Mouse (Mus musculus): ENCODE data around the gene Hmcn2. TPM values are rescaled to one million over a fixed set of nuclear protein-coding genes. Genes with fewer than 3 reads are reported as not detected.

Gene Hmcn2
- polyA plus RNA-seq, 1 experiment from 2014 or later: 1.2 TPM

- Histone ChIP-seq H3K4me3 (no peak overlapping the region), H3K27me3 (no peaks in the 10 kb centered on the region), H3K27ac (no peak overlapping the region), H3K4me2 (no peak overlapping the region), H3K9me3 (no peaks in the 10 kb centered on the region), H3K9ac (no peak overlapping the region), H3K36me3 (no peaks in the 10 kb centered on the region), H3K4me1 (no peaks in the 10 kb centered on the region)
- ATAC-seq (ENCODE audit: borderline replicate concordance, extremely low read depth, low FRiP score, low TSS enrichment): no peak
- WGBS: 84% methylated on average over 5 of the region's 5 CpGs
Measured at GRCm38 (mm10) chr2:31284531-31284930, 29.7 kb upstream of the Hmcn2 start.

- no peak for ATAC-seq (ENCODE audit: borderline replicate concordance, extremely low read depth, low FRiP score, low TSS enrichment)
- Histone ChIP-seq H3K27ac (no peak overlapping the region), H3K9me3 (no peaks in the 10 kb centered on the region), H3K4me2 (no peak overlapping the region), H3K9ac (no peak overlapping the region), H3K36me3 (0 out of 2 replicates have a peak, but pooled peaks cover 3% of the 10 kb centered on the region), H3K4me1 (no peaks in the 10 kb centered on the region), H3K4me3 (no peak overlapping the region), H3K27me3 (no peaks in the 10 kb centered on the region)
- 11% methylated on average over 6 of the region's 6 CpGs for WGBS
Measured at GRCm38 (mm10) chr2:31291421-31291820, 22.8 kb upstream of the Hmcn2 start.

- 0% methylated on average over 4 of the region's 4 CpGs for WGBS
- no peak overlapping the region for H3K9ac ChIP-seq
Measured at GRCm38 (mm10) chr2:31294985-31295384, 19.2 kb upstream of the Hmcn2 start.

GRCm38 (mm10) chr2:31296395-31296794 lies 17.8 kb upstream of the Hmcn2 start:
- H3K27ac ChIP-seq: no peak overlapping the region
- 72% methylated on average over 6 of the region's 6 CpGs for WGBS
- no peaks in the 10 kb centered on the region for H3K27me3 ChIP-seq
- no peak overlapping the region for H3K4me2 ChIP-seq
- H3K4me1 ChIP-seq: no peaks in the 10 kb centered on the region
- H3K36me3 ChIP-seq: 0 out of 2 replicates have a peak, but pooled peaks cover 3% of the 10 kb centered on the region
- H3K9me3 ChIP-seq: no peaks in the 10 kb centered on the region
- ATAC-seq (ENCODE audit: borderline replicate concordance, extremely low read depth, low FRiP score, low TSS enrichment): no peak
- no peak overlapping the region for H3K4me3 ChIP-seq
- no peak overlapping the region for H3K9ac ChIP-seq

More at GRCm38 (mm10) chr2:31294985-31295384, 19.2 kb upstream of the Hmcn2 start:
- 0 out of 2 replicates have a peak, but pooled peaks cover 3% of the 10 kb centered on the region for H3K36me3 ChIP-seq
- no peak overlapping the region for H3K4me3 ChIP-seq
- H3K9me3 ChIP-seq: no peaks in the 10 kb centered on the region
- H3K27ac ChIP-seq: no peak overlapping the region
- H3K4me2 ChIP-seq: no peak overlapping the region
- H3K4me1 ChIP-seq: no peaks in the 10 kb centered on the region
- ATAC-seq (ENCODE audit: borderline replicate concordance, extremely low read depth, low FRiP score, low TSS enrichment): no peak
- H3K27me3 ChIP-seq: no peaks in the 10 kb centered on the region

- H3K9ac ChIP-seq: peak overlapping the region; percentile 25; the same call in 1 of the 2 replicates
- H3K27ac ChIP-seq: no peak overlapping the region
Measured at GRCm38 (mm10) chr2:31297602-31298268, 16.5 kb upstream of the Hmcn2 start.

GRCm38 (mm10) chr2:31298814-31299213 lies 15.4 kb upstream of the Hmcn2 start:
- no peaks in the 10 kb centered on the region for H3K4me1 ChIP-seq
- H3K9ac ChIP-seq: no peak overlapping the region
- H3K4me2 ChIP-seq: peak overlapping the region; percentile 54; the same call in 1 of the 2 replicates
- WGBS: 38% methylated on average over 4 of the region's 4 CpGs
- no peaks in the 10 kb centered on the region for H3K36me3 ChIP-seq
- peaks cover 5% of the 10 kb centered on the region; the same call in 1 of the 2 replicates for H3K27me3 ChIP-seq
- H3K9me3 ChIP-seq: no peaks in the 10 kb centered on the region
- no peak overlapping the region for H3K27ac ChIP-seq
- 0 out of 2 replicates have a peak overlapping the region, but pooled peaks have one; percentile 43 for H3K4me3 ChIP-seq
- no peak for ATAC-seq (ENCODE audit: borderline replicate concordance, extremely low read depth, low FRiP score, low TSS enrichment)

More at GRCm38 (mm10) chr2:31297602-31298268, 16.5 kb upstream of the Hmcn2 start:
- 3% methylated on average over 17 of the region's 17 CpGs for WGBS
- Histone ChIP-seq H3K27me3 (no peaks in the 10 kb centered on the region), H3K4me1 (no peaks in the 10 kb centered on the region), H3K36me3 (no peaks in the 10 kb centered on the region), H3K9me3 (no peaks in the 10 kb centered on the region), H3K4me3 (peak overlapping the region; percentile 43), H3K4me2 (peak overlapping the region; percentile 54)
- ATAC-seq (ENCODE audit: borderline replicate concordance, extremely low read depth, low FRiP score, low TSS enrichment): peak; percentile 84; the same call in 1 of the 2 replicates

- H3K9ac ChIP-seq: no peak overlapping the region
- no peaks in the 10 kb centered on the region for H3K4me1 ChIP-seq
- ATAC-seq (ENCODE audit: borderline replicate concordance, extremely low read depth, low FRiP score, low TSS enrichment): no peak
- no peaks in the 10 kb centered on the region for H3K36me3 ChIP-seq
- no peak overlapping the region for H3K27ac ChIP-seq
- 25% methylated on average over 4 of the region's 4 CpGs for WGBS
- H3K4me3 ChIP-seq: no peak overlapping the region
- peaks cover 5% of the 10 kb centered on the region; the same call in 1 of the 2 replicates for H3K27me3 ChIP-seq
- H3K4me2 ChIP-seq: peak overlapping the region; percentile 54; the same call in 1 of the 2 replicates
- H3K9me3 ChIP-seq: no peaks in the 10 kb centered on the region
Measured at GRCm38 (mm10) chr2:31299266-31299665, 14.9 kb upstream of the Hmcn2 start.

- no peaks in the 10 kb centered on the region for H3K4me1 ChIP-seq
- H3K36me3 ChIP-seq: no peaks in the 10 kb centered on the region
- H3K27me3 ChIP-seq: peaks cover 5% of the 10 kb centered on the region; the same call in 1 of the 2 replicates
- H3K4me2 ChIP-seq: no peak overlapping the region
- 56% methylated on average over 10 of the region's 10 CpGs for WGBS
- no peak overlapping the region for H3K27ac ChIP-seq
- no peak for ATAC-seq (ENCODE audit: borderline replicate concordance, extremely low read depth, low FRiP score, low TSS enrichment)
- no peaks in the 10 kb centered on the region for H3K9me3 ChIP-seq
- no peak overlapping the region for H3K4me3 ChIP-seq
- H3K9ac ChIP-seq: no peak overlapping the region
Measured at GRCm38 (mm10) chr2:31299996-31300395, 14.2 kb upstream of the Hmcn2 start.

GRCm38 (mm10) chr2:31303177-31303576 lies 11.0 kb upstream of the Hmcn2 start:
- Histone ChIP-seq H3K36me3 (no peaks in the 10 kb centered on the region), H3K27ac (no peak overlapping the region)
- ATAC-seq (ENCODE audit: borderline replicate concordance, extremely low read depth, low FRiP score, low TSS enrichment): no peak

GRCm38 (mm10) chr2:31304191-31304590 lies 10.0 kb upstream of the Hmcn2 start:
- Histone ChIP-seq H3K9ac (no peak overlapping the region), H3K9me3 (no peaks in the 10 kb centered on the region), H3K4me2 (no peak overlapping the region), H3K4me3 (no peak overlapping the region), H3K27me3 (peaks cover 5% of the 10 kb centered on the region; the same call in 1 of the 2 replicates), H3K36me3 (no peaks in the 10 kb centered on the region), H3K4me1 (no peaks in the 10 kb centered on the region), H3K27ac (no peak overlapping the region)
- WGBS: 66% methylated on average over 9 of the region's 9 CpGs
- no peak for ATAC-seq (ENCODE audit: borderline replicate concordance, extremely low read depth, low FRiP score, low TSS enrichment)

More at GRCm38 (mm10) chr2:31303177-31303576, 11.0 kb upstream of the Hmcn2 start:
- no peaks in the 10 kb centered on the region for H3K9me3 ChIP-seq
- 61% methylated on average over 9 of the region's 9 CpGs for WGBS
- no peak overlapping the region for H3K4me2 ChIP-seq
- no peaks in the 10 kb centered on the region for H3K4me1 ChIP-seq
- peaks cover 5% of the 10 kb centered on the region; the same call in 1 of the 2 replicates for H3K27me3 ChIP-seq
- H3K4me3 ChIP-seq: no peak overlapping the region
- no peak overlapping the region for H3K9ac ChIP-seq

GRCm38 (mm10) chr2:31304801-31305665 lies 9.2 kb upstream of the Hmcn2 start:
- 75% methylated on average over 22 of the region's 22 CpGs for WGBS

More at GRCm38 (mm10) chr2:31304801-31305665, 9.2 kb upstream of the Hmcn2 start:
- Histone ChIP-seq H3K4me3 (no peak overlapping the region), H3K9me3 (no peaks in the 10 kb centered on the region), H3K27ac (no peak overlapping the region), H3K9ac (no peak overlapping the region), H3K4me1 (no peaks in the 10 kb centered on the region), H3K4me2 (no peak overlapping the region), H3K27me3 (peaks cover 13% of the 10 kb centered on the region; the same call in 1 of the 2 replicates), H3K36me3 (no peaks in the 10 kb centered on the region)
- ATAC-seq (ENCODE audit: borderline replicate concordance, extremely low read depth, low FRiP score, low TSS enrichment): no peak
